Mouse (Mus musculus) forebrain, embryonic 12.5 days (tissue): ENCODE data around the gene Zfhx2. TPM values are rescaled to one million over a fixed set of nuclear protein-coding genes. Genes with fewer than 3 reads are reported as not detected.
A peak's percentile ranks its signal among the peaks of the same experiment; 100 is the strongest.

ENCODE experiments used
- ATAC-seq: fragments of 200-750 bp; cut with Nextera tagmentation; 2 replicates; pipeline ENCODE4 v1.8.0; 2017; ENCODE audit warnings: moderate TSS enrichment; ENCODE audit not compliant: low FRiP score
- H3K27ac ChIP-seq: fragments of 300-500 bp; sonication (generic); 2 replicates; pipeline ENCODE4 v1.5.1; 2016; ENCODE audit warnings: mild to moderate bottlenecking
- H3K27me3 ChIP-seq: fragments of 300-500 bp; sonication (generic); 2 replicates; pipeline ENCODE4 v1.6.1; 2016; ENCODE audit warnings: mild to moderate bottlenecking
- H3K36me3 ChIP-seq: fragments of 300-500 bp; sonication (generic); replicated peaks from 2 replicates; pipeline ENCODE4 v1.6.1; 2016; ENCODE audit warnings: mild to moderate bottlenecking
- H3K4me1 ChIP-seq: fragments of 300-500 bp; sonication (generic); 2 replicates; pipeline ENCODE4 v1.6.1; 2016
- H3K4me2 ChIP-seq: fragments of 300-500 bp; sonication (generic); 2 replicates; pipeline ENCODE4 v1.6.1; 2016; ENCODE audit warnings: mild to moderate bottlenecking, moderate library complexity
- H3K4me3 ChIP-seq: fragments of 300-500 bp; sonication (generic); replicated peaks from 2 replicates; pipeline ENCODE4 v1.5.1; 2016; ENCODE audit warnings: mild to moderate bottlenecking
- H3K9ac ChIP-seq: fragments of 300-500 bp; sonication (generic); 2 replicates; pipeline ENCODE4 v1.6.1; 2016; ENCODE audit warnings: mild to moderate bottlenecking
- H3K9me3 ChIP-seq: fragments of 300-500 bp; sonication (generic); 2 replicates; pipeline ENCODE4 v1.6.1; 2016
- WGBS: fragments of 180-500 bp; shearing (Covaris S2); methylation state at CpG from one replicate; pipeline ENCODE4 v1.1.7; 2016; 5-methylcytosine and 5-hydroxymethylcytosine counted together
- polyA plus RNA-seq: library from polyadenylated mRNA; unstranded; fragments of >200 nt; fragmentation: Nextera tagmentation; extraction: Ambion mirVana; gene quantifications from 2 replicates; pipeline ENCODE4 v1.2.1, GENCODE M21; 2016

The Zfhx2 gene
- polyA plus RNA-seq = 26.3 and 28.1 TPM in 2 replicates

GRCm38 (mm10) chr14:55092011-55092577, at the start of gene Zfhx2:
Gene Zfhx2 (minus strand): TSS chr14:55092324.
- WGBS = under 1% methylated on average over 33 of the region's 34 CpGs
- H3K9ac ChIP-seq = peak within 1 kb of the TSS; percentile 95
- H3K9me3 ChIP-seq = no peaks in the 10 kb centered on the region
- no peaks in the 10 kb centered on the region for H3K36me3 ChIP-seq
- peaks cover 3% of the 10 kb centered on the region; the same call in 1 of the 2 replicates for H3K27me3 ChIP-seq
- H3K27ac ChIP-seq = peak within 1 kb of the TSS; percentile 95
- peaks cover 65% of the 10 kb centered on the region for H3K4me1 ChIP-seq
- peak within 1 kb of the TSS; percentile 73 for H3K4me3 ChIP-seq
- peak; percentile 92 for ATAC-seq
- H3K4me2 ChIP-seq = peak within 1 kb of the TSS; percentile 80

- no peak overlapping the region for H3K4me2 ChIP-seq
- ATAC-seq = no peak
- H3K9me3 ChIP-seq = no peaks in the 10 kb centered on the region
- no peak overlapping the region for H3K9ac ChIP-seq
- H3K36me3 ChIP-seq = no peaks in the 10 kb centered on the region
- no peak overlapping the region for H3K4me3 ChIP-seq
- WGBS = 32% methylated on average over 7 of the region's 7 CpGs
- no peaks in the 10 kb centered on the region for H3K4me1 ChIP-seq
- H3K27me3 ChIP-seq = no peaks in the 10 kb centered on the region
- H3K27ac ChIP-seq = no peak overlapping the region
Measured at GRCm38 (mm10) chr14:55139313-55139712, 47.2 kb upstream of the Zfhx2 start.

- Histone ChIP-seq H3K4me1 (no peaks in the 10 kb centered on the region), H3K27ac (no peak overlapping the region), H3K4me2 (no peak overlapping the region), H3K9me3 (no peaks in the 10 kb centered on the region), H3K36me3 (no peaks in the 10 kb centered on the region), H3K4me3 (no peak overlapping the region), H3K9ac (no peak overlapping the region), H3K27me3 (no peaks in the 10 kb centered on the region)
- WGBS = 61% methylated on average over 8 of the region's 8 CpGs
- ATAC-seq = no peak
Measured at GRCm38 (mm10) chr14:55135676-55136075, 43.6 kb upstream of the Zfhx2 start.

GRCm38 (mm10) chr14:55126521-55126920, 34.4 kb upstream of the Zfhx2 start:
- no peak overlapping the region for H3K4me3 ChIP-seq
- H3K9ac ChIP-seq = no peak overlapping the region
- H3K4me2 ChIP-seq = no peak overlapping the region
- ATAC-seq = no peak
- 79% methylated on average over 7 of the region's 7 CpGs for WGBS
- H3K36me3 ChIP-seq = no peaks in the 10 kb centered on the region
- H3K27ac ChIP-seq = no peak overlapping the region
- no peaks in the 10 kb centered on the region for H3K27me3 ChIP-seq
- H3K4me1 ChIP-seq = peaks cover 9% of the 10 kb centered on the region
- no peaks in the 10 kb centered on the region for H3K9me3 ChIP-seq

- H3K4me3 ChIP-seq = no peak overlapping the region
- no peak overlapping the region for H3K27ac ChIP-seq
- no peaks in the 10 kb centered on the region for H3K36me3 ChIP-seq
- no peak overlapping the region for H3K4me2 ChIP-seq
- 80% methylated on average over 5 of the region's 5 CpGs for WGBS
- ATAC-seq = no peak
- H3K27me3 ChIP-seq = no peaks in the 10 kb centered on the region
- peaks cover 9% of the 10 kb centered on the region for H3K4me1 ChIP-seq
- H3K9me3 ChIP-seq = no peaks in the 10 kb centered on the region
- H3K9ac ChIP-seq = no peak overlapping the region
Measured at GRCm38 (mm10) chr14:55125711-55126110, 33.6 kb upstream of the Zfhx2 start.

- peaks cover 9% of the 10 kb centered on the region for H3K4me1 ChIP-seq
- peak overlapping the region; percentile 31 for H3K27ac ChIP-seq
- no peaks in the 10 kb centered on the region for H3K9me3 ChIP-seq
- H3K4me2 ChIP-seq = peak overlapping the region; percentile 10
- no peaks in the 10 kb centered on the region for H3K36me3 ChIP-seq
- H3K9ac ChIP-seq = peak overlapping the region; percentile 5; the same call in 1 of the 2 replicates
- peaks cover 12% of the 10 kb centered on the region for H3K27me3 ChIP-seq
- WGBS = 36% methylated on average over 8 of the region's 8 CpGs
- H3K4me3 ChIP-seq = no peak overlapping the region
- no peak for ATAC-seq
Measured at GRCm38 (mm10) chr14:55122359-55122758, 30.2 kb upstream of the Zfhx2 start.

- H3K4me2 ChIP-seq = peak overlapping the region; percentile 10
- peaks cover 13% of the 10 kb centered on the region for H3K4me1 ChIP-seq
- H3K36me3 ChIP-seq = no peaks in the 10 kb centered on the region
- ATAC-seq = peak; percentile 72
- no peaks in the 10 kb centered on the region for H3K9me3 ChIP-seq
- WGBS = 16% methylated on average over 5 of the region's 5 CpGs
- H3K27me3 ChIP-seq = peaks cover 16% of the 10 kb centered on the region
- H3K9ac ChIP-seq = no peak overlapping the region
- H3K27ac ChIP-seq = peak overlapping the region; percentile 31
- no peak overlapping the region for H3K4me3 ChIP-seq
Measured at GRCm38 (mm10) chr14:55121947-55122346, 29.8 kb upstream of the Zfhx2 start.

- Histone ChIP-seq H3K4me3 (no peak overlapping the region), H3K4me1 (peaks cover 35% of the 10 kb centered on the region), H3K27ac (no peak overlapping the region), H3K9ac (no peak overlapping the region), H3K9me3 (no peaks in the 10 kb centered on the region), H3K27me3 (peaks cover 39% of the 10 kb centered on the region), H3K36me3 (no peaks in the 10 kb centered on the region), H3K4me2 (no peak overlapping the region)
- WGBS = 68% methylated on average over 4 of the region's 4 CpGs
- no peak for ATAC-seq
Measured at GRCm38 (mm10) chr14:55119421-55120134, 27.5 kb upstream of the Zfhx2 start.

- 82% methylated on average over 4 of the region's 4 CpGs for WGBS
- H3K27me3 ChIP-seq = peaks cover 46% of the 10 kb centered on the region
- no peak overlapping the region for H3K4me3 ChIP-seq
- peaks cover 42% of the 10 kb centered on the region for H3K4me1 ChIP-seq
- no peak overlapping the region for H3K9ac ChIP-seq
- no peak for ATAC-seq
- H3K9me3 ChIP-seq = no peaks in the 10 kb centered on the region
- H3K36me3 ChIP-seq = no peaks in the 10 kb centered on the region
- H3K27ac ChIP-seq = no peak overlapping the region
- no peak overlapping the region for H3K4me2 ChIP-seq
Measured at GRCm38 (mm10) chr14:55118852-55119251, 26.7 kb upstream of the Zfhx2 start.

- H3K4me1 ChIP-seq = peaks cover 41% of the 10 kb centered on the region
- 6% methylated on average over 21 of the region's 21 CpGs for WGBS
- peaks cover 60% of the 10 kb centered on the region for H3K27me3 ChIP-seq
- peak within 1 kb of the TSS; percentile 62 for H3K4me3 ChIP-seq
- peak; percentile 36 for ATAC-seq
- H3K36me3 ChIP-seq = no peaks in the 10 kb centered on the region
- peak within 1 kb of the TSS; percentile 81 for H3K9ac ChIP-seq
- no peaks in the 10 kb centered on the region for H3K9me3 ChIP-seq
- peak within 1 kb of the TSS; percentile 76 for H3K27ac ChIP-seq
- H3K4me2 ChIP-seq = peak within 1 kb of the TSS; percentile 94
Measured at GRCm38 (mm10) chr14:55116425-55117200, 24.5 kb upstream of the Zfhx2 start, which contains the start of gene Jph4. Gene Jph4 (minus strand): TSS chr14:55116935.

- Histone ChIP-seq H3K27ac (peak overlapping the region; percentile 76), H3K9me3 (no peaks in the 10 kb centered on the region), H3K4me3 (peak overlapping the region; percentile 62), H3K4me1 (peaks cover 41% of the 10 kb centered on the region), H3K27me3 (peaks cover 65% of the 10 kb centered on the region), H3K36me3 (no peaks in the 10 kb centered on the region), H3K4me2 (peak overlapping the region; percentile 94), H3K9ac (peak overlapping the region; percentile 81)
- ATAC-seq = peak; percentile 42
- 0% methylated on average over 8 of the region's 8 CpGs for WGBS
Measured at GRCm38 (mm10) chr14:55115846-55116245, 23.7 kb upstream of the Zfhx2 start.
